Mouse (Mus musculus) small intestine, adult 2 months (tissue): ENCODE results near the gene Mall. TPM values are rescaled to one million over a fixed set of nuclear protein-coding genes. Genes with fewer than 3 reads are reported as not detected.
A peak's percentile ranks its signal among the peaks of the same experiment; 100 is the strongest.

Source experiments
- H3K27ac ChIP-seq: fragments of 200-500 bp; 2 replicates; pipeline ENCODE4 v1.5.1; 2012; ENCODE audit warnings: low read depth, low read length, control low read depth, inconsistent platforms; ENCODE audit not compliant: insufficient read depth
- H3K27me3 ChIP-seq: fragments of 200-500 bp; 2 replicates; pipeline ENCODE4 v1.6.1; 2012; ENCODE audit warnings: mild to moderate bottlenecking, moderate library complexity, low read length, inconsistent platforms; ENCODE audit not compliant: control insufficient read depth, insufficient read depth
- H3K36me3 ChIP-seq: fragments of 200-500 bp; 2 replicates; pipeline ENCODE4 v1.6.1; 2012; ENCODE audit warnings: mild to moderate bottlenecking, low read length, control low read depth, inconsistent platforms; ENCODE audit not compliant: control insufficient read depth, insufficient read depth
- H3K4me1 ChIP-seq: fragments of 200-500 bp; 2 replicates; pipeline ENCODE4 v1.6.1; 2012; ENCODE audit warnings: low read length, inconsistent platforms, mixed read lengths; ENCODE audit not compliant: control insufficient read depth, insufficient read depth, insufficient read length
- H3K4me3 ChIP-seq: fragments of 200-500 bp; 2 replicates; pipeline ENCODE4 v1.5.1; 2012; ENCODE audit warnings: low read depth, mild to moderate bottlenecking, control low read depth, inconsistent platforms, low read length, moderate library complexity
- CTCF ChIP-seq: fragments of 200-500 bp; IDR thresholded peaks from 2 replicates; pipeline ENCODE4 v1.5.1; 2012; ENCODE audit warnings: low read depth, mild to moderate bottlenecking, control low read depth, inconsistent platforms, low read length, moderate library complexity, mixed read lengths; ENCODE audit not compliant: insufficient replicate concordance, insufficient read length; ENCODE audit errors: extremely low read depth
- POLR2A ChIP-seq: fragments of 200-500 bp; IDR thresholded peaks from 2 replicates; pipeline ENCODE4 v1.6.1; 2012; ENCODE audit warnings: low read depth, mild to moderate bottlenecking, control low read depth, inconsistent platforms, low read length, moderate library complexity
- WGBS: fragments of 180-500 bp; shearing (Covaris S2); methylation state at CpG from one replicate; pipeline ENCODE4 v1.1.7; 2018; 5-methylcytosine and 5-hydroxymethylcytosine counted together
- polyA plus RNA-seq: library from polyadenylated mRNA; depleted of rRNA; stranded (reverse); fragments of >200 nt; gene quantifications from 2 replicates; pipeline ENCODE4 v1.2.3, GENCODE M21; 2012; rRNA removed

Mall gene
- polyA plus RNA-seq, 1 experiment, result 503 TPM

- H3K4me3 ChIP-seq, result no peak overlapping the region
- no peaks in the 10 kb centered on the region for H3K36me3 ChIP-seq
- H3K27ac ChIP-seq, result no peak overlapping the region
- TF ChIP-seq POLR2A, result no peak
- H3K27me3 ChIP-seq, result peaks cover 1% of the 10 kb centered on the region; the same call in 1 of the 2 replicates
- WGBS, result 8% methylated on average over 2 of the region's 2 CpGs
- H3K4me1 ChIP-seq, result no peaks in the 10 kb centered on the region; the same call in 1 of the 2 replicates
Measured at GRCm38 (mm10) chr2:127662708-127663107, 67.0 kb downstream of the Mall start.

GRCm38 (mm10) chr2:127656086-127656720 is 73.5 kb downstream of the Mall start, which contains the start of gene Mal:
TSS of gene Mal (minus strand) at chr2:127656695.
- no peaks in the 10 kb centered on the region for H3K36me3 ChIP-seq
- H3K27me3 ChIP-seq, result peaks cover 27% of the 10 kb centered on the region
- peak within 1 kb of the TSS; percentile 52 for H3K4me3 ChIP-seq
- peaks cover 4% of the 10 kb centered on the region; the same call in 1 of the 2 replicates for H3K4me1 ChIP-seq
- WGBS, result 1% methylated on average over 43 of the region's 43 CpGs
- TF ChIP-seq CTCF (no peak), POLR2A (no peak)
- H3K27ac ChIP-seq, result no peak within 1 kb of the TSS

- Histone ChIP-seq H3K36me3 (no peaks in the 10 kb centered on the region), H3K4me3 (no peak overlapping the region), H3K4me1 (peaks cover 4% of the 10 kb centered on the region; the same call in 1 of the 2 replicates), H3K27ac (no peak overlapping the region), H3K27me3 (peaks cover 27% of the 10 kb centered on the region)
- TF ChIP-seq POLR2A (no peak), CTCF (no peak)
- WGBS, result 3% methylated on average over 9 of the region's 9 CpGs
Measured at GRCm38 (mm10) chr2:127655419-127655818, 74.3 kb downstream of the Mall start.

GRCm38 (mm10) chr2:127654786-127655185 is 74.9 kb downstream of the Mall start:
- TF ChIP-seq CTCF (no peak), POLR2A (no peak)
- Histone ChIP-seq H3K27me3 (peaks cover 27% of the 10 kb centered on the region), H3K4me3 (no peak overlapping the region), H3K4me1 (peaks cover 4% of the 10 kb centered on the region; the same call in 1 of the 2 replicates), H3K27ac (no peak overlapping the region), H3K36me3 (no peaks in the 10 kb centered on the region)
- 50% methylated on average over 3 of the region's 3 CpGs for WGBS

Other genes with a start within 250 kb of the Mall start
- 0.81 and 2.4 TPM in 2 replicates for gene Kcnip3, start 207.8 kb downstream of the Mall start, polyA plus RNA-seq
- 0.71 and 2.1 TPM in 2 replicates for gene Prom2, start 188.5 kb downstream of the Mall start, polyA plus RNA-seq
- 0.62 and 0.66 TPM in 2 replicates for gene Zfp661, start 142.8 kb downstream of the Mall start, polyA plus RNA-seq
- 28.1 and 31.2 TPM in 2 replicates for gene Mrps5, start 142.7 kb downstream of the Mall start, polyA plus RNA-seq
- gene Mal, start 73.2 kb downstream of the Mall start, polyA plus RNA-seq, result 0.37 and 17.1 TPM in 2 replicates
- gene Nphp1, start 59.0 kb upstream of the Mall start, polyA plus RNA-seq, result 1.1 and 1.3 TPM in 2 replicates
- 55.9 and 60.7 TPM in 2 replicates for gene Mtln, start 62.6 kb upstream of the Mall start, polyA plus RNA-seq
- 0.18 and 0.38 TPM in 2 replicates for gene Bub1, start 101.9 kb upstream of the Mall start, polyA plus RNA-seq
- gene Acoxl, start 108.9 kb upstream of the Mall start, polyA plus RNA-seq, result 0.11 and 0.23 TPM in 2 replicates